Mouse (Mus musculus): Measurements from ENCODE around the gene Smarcb1.

DNA sequence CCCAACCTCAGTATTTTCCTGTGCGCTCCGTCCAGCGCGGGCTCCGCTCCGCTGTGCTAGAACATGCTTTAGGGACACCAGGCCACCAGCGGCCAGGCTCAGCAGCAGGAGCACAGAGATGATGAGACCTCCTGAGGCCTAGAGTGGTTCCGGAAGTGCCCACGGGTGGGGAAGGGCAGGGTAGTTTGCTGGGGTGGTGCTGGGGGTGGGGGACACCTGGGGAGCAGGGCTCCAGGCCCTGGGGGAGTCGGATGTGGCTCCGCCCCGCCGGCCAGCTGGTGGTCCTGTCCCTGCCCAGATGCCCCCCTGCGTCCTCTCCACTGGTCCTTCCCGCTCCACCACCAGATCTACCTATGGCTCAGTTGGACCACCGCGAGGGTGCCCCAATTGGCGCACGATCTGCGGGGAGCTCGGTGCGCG is 29.4 kb upstream of the Smarcb1 start:
- TF ChIP-seq EP300 (IDR thresholded peaks at IDR 0.05; ENCODE audit: insufficient read depth, low read depth, low read length) (0 out of 2 replicates have a peak, but pooled peaks have one; percentile 25), CTCF (IDR thresholded peaks at IDR 0.05; ENCODE audit: low read depth, low read length) (no peak)
